Mouse (Mus musculus) MEL (cell line): ENCODE data around the gene Atp5d. TPM values are rescaled to one million over a fixed set of nuclear protein-coding genes. Genes with fewer than 3 reads are reported as not detected.

Source experiments
- DNase-seq: peaks from one replicate; pipeline ENCODE4 v3.0.0; 2011; ENCODE audit warnings: low read depth, low spot score
- H3K27ac ChIP-seq: 2 replicates; pipeline ENCODE4 v1.5.1; 2012; ENCODE audit warnings: low read depth, mild to moderate bottlenecking, control low read depth, low read length, moderate library complexity; ENCODE audit not compliant: control insufficient read depth
- H3K27me3 ChIP-seq, 2 experiments: fragments of 150-350 bp in 1 of 2; sonication (generic) in 1 of 2; 2 replicates each; pipeline ENCODE4 v1.6.1; 2012; ENCODE audit warnings: low read length in 2 of 2, mild to moderate bottlenecking in 2 of 2, improper control_type of control experiment in 1 of 2, moderate library complexity in 1 of 2; ENCODE audit not compliant: insufficient read depth in 2 of 2, control insufficient read depth in 1 of 2
- H3K36me3 ChIP-seq, 2 experiments: 2 replicates each; pipeline ENCODE4 v1.6.1; 2012 to 2014; ENCODE audit warnings: low read length in 2 of 2, improper control_type of control experiment in 1 of 2, inconsistent platforms in 1 of 2, mild to moderate bottlenecking in 1 of 2; ENCODE audit not compliant: insufficient read depth in 2 of 2, control insufficient read depth in 1 of 2
- H3K4me1 ChIP-seq, 2 experiments: fragments of 150-350 bp in 1 of 2; sonication (generic) in 1 of 2; 2 replicates each; pipeline ENCODE4 v1.6.1; 2012; ENCODE audit warnings: low read length in 2 of 2, improper control_type of control experiment in 1 of 2, mild to moderate bottlenecking in 1 of 2; ENCODE audit not compliant: insufficient read depth in 2 of 2, control insufficient read depth in 1 of 2
- H3K4me3 ChIP-seq, 2 experiments: fragments of 150-350 bp in 1 of 2; sonication (generic) in 1 of 2; 2 replicates each; pipeline ENCODE4 v1.5.1; 2012; ENCODE audit warnings: low read depth in 2 of 2, low read length in 2 of 2, mild to moderate bottlenecking in 2 of 2, moderate library complexity in 2 of 2, control low read depth in 1 of 2, improper control_type of control experiment in 1 of 2; ENCODE audit not compliant: control insufficient read depth in 1 of 2, insufficient read depth in 1 of 2
- H3K79me2 ChIP-seq: 2 replicates; pipeline ENCODE4 v1.6.1; 2012; ENCODE audit warnings: mild to moderate bottlenecking, low read length, moderate library complexity; ENCODE audit not compliant: control insufficient read depth, poor library complexity, insufficient read depth
- H3K9ac ChIP-seq: 2 replicates; pipeline ENCODE4 v1.6.1; 2012; ENCODE audit warnings: low read depth, mild to moderate bottlenecking, control low read depth, low read length, moderate library complexity; ENCODE audit not compliant: control insufficient read depth, poor library complexity, severe bottlenecking
- H3K9me3 ChIP-seq: fragments of 150-350 bp; sonication (generic); replicated peaks from 2 replicates; pipeline ENCODE4 v1.6.1; 2012; ENCODE audit warnings: mild to moderate bottlenecking, low read length, improper control_type of control experiment, moderate library complexity; ENCODE audit not compliant: insufficient read depth
- BHLHE40 ChIP-seq: IDR thresholded peaks from 2 replicates; pipeline ENCODE4 v1.6.1; 2012; ENCODE audit warnings: low read depth, mild to moderate bottlenecking, inconsistent platforms, low read length, improper control_type of control experiment, borderline replicate concordance
- CHD1 ChIP-seq: IDR thresholded peaks from 2 replicates; pipeline ENCODE4 v1.6.1; 2012; ENCODE audit warnings: low read depth, mild to moderate bottlenecking, inconsistent platforms, low read length, improper control_type of control experiment
- CHD2 ChIP-seq: IDR thresholded peaks from 2 replicates; pipeline ENCODE4 v1.6.1; 2011; ENCODE audit warnings: low read length, improper control_type of control experiment
- CTCF ChIP-seq, 3 experiments: IDR thresholded peaks in 2 of 3; conservative IDR thresholded peaks in 1 of 3; 2 replicates each; pipeline ENCODE4 v1.5.1; 2011 to 2012; ENCODE audit warnings: low read length in 3 of 3, low read depth in 2 of 3, mild to moderate bottlenecking in 2 of 3, improper control_type of control experiment in 1 of 3, inconsistent platforms in 1 of 3, mixed read lengths in 1 of 3, moderate library complexity in 1 of 3; ENCODE audit not compliant: control insufficient read depth in 1 of 3, insufficient read depth in 1 of 3, poor library complexity in 1 of 3, severe bottlenecking in 1 of 3
- E2F4 ChIP-seq: IDR thresholded peaks from 2 replicates; pipeline ENCODE4 v1.6.1; 2011; ENCODE audit warnings: low read depth, low read length, improper control_type of control experiment, borderline replicate concordance
- EP300 ChIP-seq, 2 experiments: IDR thresholded peaks; 2 replicates each; pipeline ENCODE4 v1.6.1; 2011; ENCODE audit warnings: improper control_type of control experiment in 2 of 2, low read length in 2 of 2, low read depth in 1 of 2, mild to moderate bottlenecking in 1 of 2
- ETS1 ChIP-seq: IDR thresholded peaks from 2 replicates; pipeline ENCODE4 v1.6.1; 2012; ENCODE audit warnings: low read depth, mild to moderate bottlenecking, inconsistent platforms, low read length, improper control_type of control experiment, moderate library complexity
- GATA1 ChIP-seq: IDR thresholded peaks from 2 replicates; pipeline ENCODE4 v1.6.1; 2011; ENCODE audit warnings: low read depth, low read length, improper control_type of control experiment
- HCFC1 ChIP-seq: IDR thresholded peaks from 2 replicates; pipeline ENCODE4 v1.6.1; 2012; ENCODE audit warnings: low read depth, mild to moderate bottlenecking, inconsistent platforms, low read length, improper control_type of control experiment, moderate library complexity
- JUND ChIP-seq: IDR thresholded peaks from 2 replicates; pipeline ENCODE4 v1.6.1; 2011; ENCODE audit warnings: low read depth, mild to moderate bottlenecking, improper control_type of control experiment, low read length
- KAT2A ChIP-seq: conservative IDR thresholded peaks from 2 replicates; pipeline ENCODE4 v1.6.1; 2012; ENCODE audit warnings: low read depth, low read length, improper control_type of control experiment, inconsistent platforms
- MAFK ChIP-seq: IDR thresholded peaks from 2 replicates; pipeline ENCODE4 v1.6.1; 2011; ENCODE audit warnings: low read depth, mild to moderate bottlenecking, low read length, improper control_type of control experiment, borderline replicate concordance
- MAZ ChIP-seq: IDR thresholded peaks from 2 replicates; pipeline ENCODE4 v1.6.1; 2012; ENCODE audit warnings: low read depth, mild to moderate bottlenecking, inconsistent platforms, low read length, improper control_type of control experiment
- MEF2A ChIP-seq: IDR thresholded peaks from 2 replicates; pipeline ENCODE4 v1.6.1; 2014; ENCODE audit warnings: low read depth, mild to moderate bottlenecking, inconsistent platforms, low read length, improper control_type of control experiment; ENCODE audit not compliant: poor library complexity, insufficient replicate concordance, severe bottlenecking; ENCODE audit errors: extremely low read depth
- MXI1 ChIP-seq: IDR thresholded peaks from 2 replicates; pipeline ENCODE4 v1.6.1; 2011; ENCODE audit warnings: mild to moderate bottlenecking, low read depth, low read length, improper control_type of control experiment
- MYB ChIP-seq: IDR thresholded peaks from 2 replicates; pipeline ENCODE4 v1.6.1; 2011; ENCODE audit warnings: mild to moderate bottlenecking, low read depth, low read length, improper control_type of control experiment
- MYC ChIP-seq: IDR thresholded peaks from 2 replicates; pipeline ENCODE4 v1.6.1; 2011; ENCODE audit warnings: low read depth, mild to moderate bottlenecking, low read length, improper control_type of control experiment, moderate library complexity
- NELFE ChIP-seq: IDR thresholded peaks from 2 replicates; pipeline ENCODE4 v1.6.1; 2011; ENCODE audit warnings: low read depth, low read length, improper control_type of control experiment
- NRF1 ChIP-seq: IDR thresholded peaks from 2 replicates; pipeline ENCODE4 v1.6.1; 2014; ENCODE audit warnings: low read depth, mild to moderate bottlenecking, inconsistent platforms, low read length, improper control_type of control experiment, moderate library complexity; ENCODE audit not compliant: poor library complexity, insufficient read depth, severe bottlenecking
- POLR2A ChIP-seq, 2 experiments: IDR thresholded peaks; 2 replicates each; pipeline ENCODE4 v1.6.1; 2011 to 2012; ENCODE audit warnings: low read length in 2 of 2, mild to moderate bottlenecking in 2 of 2, control low read depth in 1 of 2, improper control_type of control experiment in 1 of 2, low read depth in 1 of 2, moderate library complexity in 1 of 2; ENCODE audit not compliant: control insufficient read depth in 1 of 2, insufficient read depth in 1 of 2, poor library complexity in 1 of 2
- POLR2AphosphoS5 ChIP-seq: IDR thresholded peaks from 2 replicates; pipeline ENCODE4 v1.6.1; 2012; ENCODE audit warnings: low read depth, borderline replicate concordance, mild to moderate bottlenecking, inconsistent platforms, low read length, moderate library complexity, mixed read lengths
- RAD21 ChIP-seq: IDR thresholded peaks from 2 replicates; pipeline ENCODE4 v1.6.1; 2011; ENCODE audit warnings: mild to moderate bottlenecking, low read depth, low read length, improper control_type of control experiment
- RCOR1 ChIP-seq: IDR thresholded peaks from 2 replicates; pipeline ENCODE4 v1.6.1; 2012; ENCODE audit warnings: low read depth, mild to moderate bottlenecking, inconsistent platforms, low read length, improper control_type of control experiment
- SIN3A ChIP-seq: IDR thresholded peaks from 2 replicates; pipeline ENCODE4 v1.6.1; 2012; ENCODE audit warnings: low read length, improper control_type of control experiment, inconsistent platforms
- TAL1 ChIP-seq: IDR thresholded peaks from 2 replicates; pipeline ENCODE4 v1.6.1; 2012; ENCODE audit warnings: mild to moderate bottlenecking, inconsistent platforms, low read length, moderate library complexity, mixed read lengths
- TCF12 ChIP-seq: IDR thresholded peaks from 2 replicates; pipeline ENCODE4 v1.6.1; 2014; ENCODE audit warnings: low read depth, mild to moderate bottlenecking, inconsistent platforms, low read length, improper control_type of control experiment, moderate library complexity
- USF1 ChIP-seq: IDR thresholded peaks from 2 replicates; pipeline ENCODE4 v1.6.1; 2014; ENCODE audit warnings: low read depth, mild to moderate bottlenecking, inconsistent platforms, low read length, improper control_type of control experiment, moderate library complexity
- USF2 ChIP-seq, 2 experiments: IDR thresholded peaks; 2 replicates each; pipeline ENCODE4 v1.6.1; 2011 to 2012; ENCODE audit warnings: improper control_type of control experiment in 2 of 2, low read length in 2 of 2, borderline replicate concordance in 1 of 2, inconsistent platforms in 1 of 2, low read depth in 1 of 2, mild to moderate bottlenecking in 1 of 2; ENCODE audit not compliant: insufficient read depth in 1 of 2
- ZC3H11A ChIP-seq: IDR thresholded peaks from 2 replicates; pipeline ENCODE4 v1.6.1; 2012; ENCODE audit warnings: low read depth, mild to moderate bottlenecking, inconsistent platforms, low read length, improper control_type of control experiment
- ZKSCAN1 ChIP-seq: IDR thresholded peaks from 2 replicates; pipeline ENCODE4 v1.6.1; 2012; ENCODE audit warnings: low read depth, mild to moderate bottlenecking, inconsistent platforms, low read length, improper control_type of control experiment, moderate library complexity
- ZMIZ1 ChIP-seq: IDR thresholded peaks from 2 replicates; pipeline ENCODE4 v1.6.1; 2012; ENCODE audit warnings: low read depth, mild to moderate bottlenecking, inconsistent platforms, low read length, improper control_type of control experiment, moderate library complexity
- ZNF384 ChIP-seq: IDR thresholded peaks from 2 replicates; pipeline ENCODE4 v1.6.1; 2012; ENCODE audit warnings: low read depth, mild to moderate bottlenecking, inconsistent platforms, low read length, improper control_type of control experiment
- polyA plus RNA-seq, 2 experiments: library from polyadenylated mRNA; stranded (reverse) in 1 of 2; unstranded in 1 of 2; fragments of >175 nt in 1 of 2; fragments of >200 nt in 1 of 2; gene quantifications; 2 replicates each; pipeline versions ENCODE4 v1.2.1 to v1.2.4; 2012; ENCODE audit warnings: low replicate concordance in 2 of 2, low read depth in 1 of 2; ENCODE audit not compliant: insufficient read length in 2 of 2, insufficient read depth in 1 of 2, missing spikeins in 1 of 2
- total RNA-seq: library from RNA; depleted of rRNA; stranded (reverse); fragments of 300-350 nt; gene quantifications from 2 replicates; pipeline ENCODE4 v1.2.3, GENCODE M21; 2012

The Atp5d gene
- total and polyA plus RNA-seq, 3 experiments = 300 to 657 (median 308) TPM

DNA sequence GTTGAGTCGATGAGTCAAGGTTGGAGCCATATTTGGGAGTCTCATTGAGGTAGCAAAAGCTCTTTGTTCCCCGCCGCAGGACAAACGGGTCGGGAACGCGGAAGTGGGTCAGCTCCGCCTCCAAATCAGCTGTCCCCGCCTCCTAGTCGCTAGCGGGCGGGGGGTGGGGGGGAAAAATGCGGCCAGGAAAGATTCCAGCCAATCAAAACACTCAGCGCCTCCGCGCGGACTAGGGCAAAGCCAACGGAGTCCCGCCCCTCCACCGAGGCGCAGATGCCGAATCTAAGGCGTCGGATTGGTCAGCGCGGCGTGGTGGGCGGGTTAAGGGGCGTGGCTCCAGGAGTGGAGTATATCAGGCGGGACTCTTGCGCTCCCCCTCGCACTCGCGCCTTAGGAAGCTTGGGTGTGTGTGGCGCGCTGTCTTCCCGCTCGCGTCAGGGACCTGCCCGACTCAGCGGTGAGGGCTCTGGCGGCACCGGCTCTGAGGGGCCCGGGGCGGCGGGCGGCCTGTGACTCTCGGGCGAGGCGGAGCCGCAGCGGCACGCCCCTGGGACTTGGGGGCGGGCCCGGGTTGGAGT lies 29.1 kb downstream of the Atp5d start (continued):
- 0 out of 2 replicates have a peak, but pooled peaks have one; percentile 51 for TF ChIP-seq ETS1
- TF ChIP-seq ZNF384 = no peak

DNA sequence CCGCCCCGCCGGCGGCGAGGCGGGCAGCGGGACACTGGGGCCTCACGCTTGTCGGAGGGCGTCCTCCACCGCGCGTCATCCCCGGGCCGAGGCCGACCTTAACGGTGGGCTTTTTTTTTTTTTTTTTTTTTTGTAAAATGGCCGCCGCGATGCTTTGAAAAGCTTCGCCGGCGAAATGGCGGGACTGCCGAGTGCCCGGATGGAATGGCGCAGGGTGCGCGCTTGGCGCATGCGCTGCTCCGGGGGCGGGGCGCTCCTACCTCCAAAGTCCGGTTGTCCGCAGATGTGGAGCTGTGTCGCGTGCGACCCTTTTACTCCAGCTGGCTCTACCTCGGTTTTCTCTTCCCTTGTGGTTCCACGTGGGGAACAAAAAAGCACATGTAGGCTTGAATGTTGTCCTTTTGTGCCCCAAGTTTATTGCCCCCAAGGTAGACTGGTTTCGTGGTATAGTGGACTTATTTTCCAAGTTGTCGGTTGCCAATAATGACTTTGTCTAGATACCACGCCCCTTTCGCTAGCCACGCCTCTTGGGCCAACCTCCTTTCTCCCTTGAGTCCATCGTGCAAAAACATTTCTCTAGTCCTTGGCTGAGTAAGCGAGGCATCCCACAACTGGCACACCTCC lies 29.7 kb downstream of the Atp5d start:
- peak; percentile 95 for DNase-seq
- Histone ChIP-seq H3K4me3 (peak overlapping the region; percentile 67 to 84), H3K9me3 (no peaks in the 10 kb centered on the region), H3K79me2 (peaks cover 10% of the 10 kb centered on the region; the same call in 1 of the 2 replicates), H3K27me3 (no peaks in the 10 kb centered on the region), H3K9ac (peak overlapping the region; percentile 92), H3K36me3 (peaks cover 0 to 13% of the 10 kb centered on the region in 2 experiments; a peak in 2 of 4 replicates), H3K4me1 (peaks cover 4 to 25% of the 10 kb centered on the region in 2 experiments; a peak in 3 of 4 replicates), H3K27ac (peak overlapping the region; percentile 90)
- TF ChIP-seq E2F4 (no peak), ZKSCAN1 (no peak), ZNF384 (peak; percentile 89), NRF1 (peak; percentile 90), CHD1 (no peak), MYC (peak; percentile 76; the same call in 1 of the 2 replicates), SIN3A (peak; percentile 84), TCF12 (no peak; the same call in 1 of the 2 replicates), USF2 (IDR thresholded peaks at IDR 0.05; ENCODE audit: borderline replicate concordance in 1 of 2, insufficient read depth in 1 of 2, low read depth in 1 of 2, low read length in 2 of 2) (no peak), RAD21 (no peak), GATA1 (no peak), POLR2A (IDR thresholded peaks at IDR 0.05; ENCODE audit: control insufficient read depth in 1 of 2, insufficient read depth in 1 of 2, low read depth in 1 of 2, low read length in 2 of 2, poor library complexity in 1 of 2) (peak; percentile 11 to 43; a peak in 2 of 4 replicates), MEF2A (no peak), ZMIZ1 (no peak; the same call in 1 of the 2 replicates), KAT2A (no peak; the same call in 1 of the 2 replicates), CTCF (IDR thresholded peaks at IDR 0.05 in 2 of 3, conservative IDR thresholded peaks at IDR 0.05 in 1 of 3; ENCODE audit: control insufficient read depth in 1 of 3, insufficient read depth in 1 of 3, low read depth in 2 of 3, low read length in 3 of 3, poor library complexity in 1 of 3, severe bottlenecking in 1 of 3) (no peak), ZC3H11A (peak; percentile 51; the same call in 1 of the 2 replicates), EP300 (IDR thresholded peaks at IDR 0.05; ENCODE audit: low read depth in 1 of 2, low read length in 2 of 2) (0 out of 4 replicates have a peak, but pooled peaks of 1 of the 2 experiments have one; percentile 19), USF1 (no peak), BHLHE40 (peak; percentile 33; the same call in 1 of the 2 replicates), CHD2 (no peak), NELFE (no peak), MXI1 (peak; percentile 92), POLR2AphosphoS5 (peak; percentile 13; the same call in 1 of the 2 replicates), MAFK (no peak), TAL1 (no peak), HCFC1 (peak; percentile 70), MAZ (peak; percentile 14; the same call in 1 of the 2 replicates), RCOR1 (no peak), JUND (no peak), MYB (no peak)
